Mouse (Mus musculus) lung, embryonic 16.5 days (tissue): ENCODE measurements around the gene Plxna4. TPM values are rescaled to one million over a fixed set of nuclear protein-coding genes. Genes with fewer than 3 reads are reported as not detected.
A peak's percentile ranks its signal among the peaks of the same experiment; 100 is the strongest.

Experiments
- ATAC-seq: fragments of 200-750 bp; cut with Nextera tagmentation; 2 replicates; pipeline ENCODE4 v1.8.0; 2017; ENCODE audit warnings: low read depth, mild to moderate bottlenecking, moderate library complexity
- H3K27ac ChIP-seq: fragments of 300-500 bp; sonication (generic); 2 replicates; pipeline ENCODE4 v1.5.1; 2014; ENCODE audit warnings: mild to moderate bottlenecking, control low read depth, low read length
- H3K27me3 ChIP-seq: fragments of 300-500 bp; sonication (generic); 2 replicates; pipeline ENCODE4 v1.6.1; 2014; ENCODE audit warnings: low read depth, low read length, mixed read lengths; ENCODE audit not compliant: control insufficient read depth, insufficient read depth
- H3K36me3 ChIP-seq: fragments of 300-500 bp; sonication (generic); 2 replicates; pipeline ENCODE4 v1.6.1; 2014; ENCODE audit warnings: low read length; ENCODE audit not compliant: control insufficient read depth, insufficient read depth
- H3K4me1 ChIP-seq: fragments of 300-500 bp; sonication (generic); replicated peaks from 2 replicates; pipeline ENCODE4 v1.6.1; 2014; ENCODE audit warnings: low read length, mixed read lengths; ENCODE audit not compliant: control insufficient read depth, insufficient read depth
- H3K4me2 ChIP-seq: fragments of 300-500 bp; sonication (generic); 2 replicates; pipeline ENCODE4 v1.6.1; 2014; ENCODE audit warnings: low read depth, low read length, control low read depth
- H3K4me3 ChIP-seq: fragments of 300-500 bp; sonication (generic); 2 replicates; pipeline ENCODE4 v1.5.1; 2014; ENCODE audit warnings: mild to moderate bottlenecking, low read length, control low read depth
- H3K9ac ChIP-seq: fragments of 300-500 bp; sonication (generic); 2 replicates; pipeline ENCODE4 v1.6.1; 2014; ENCODE audit warnings: low read length, control low read depth
- H3K9me3 ChIP-seq: fragments of 300-500 bp; sonication (generic); 2 replicates; pipeline ENCODE4 v1.6.1; 2016; ENCODE audit warnings: low read length; ENCODE audit not compliant: control insufficient read depth
- WGBS: fragments of 180-500 bp; shearing (Covaris S2); extraction: QIAGEN DNeasy Blood & Tissue Kit; methylation state at CpG from one replicate; pipeline ENCODE4 v1.1.7; 2014; 5-methylcytosine and 5-hydroxymethylcytosine counted together
- polyA plus RNA-seq: library from polyadenylated mRNA; unstranded; fragments of >200 nt; fragmentation: Nextera tagmentation; extraction: Ambion mirVana; gene quantifications from 2 replicates; pipeline ENCODE4 v1.2.1, GENCODE M21; 2015

Gene Plxna4
- polyA plus RNA-seq, 1 experiment from 2014 or later = 1.8 TPM

DNA sequence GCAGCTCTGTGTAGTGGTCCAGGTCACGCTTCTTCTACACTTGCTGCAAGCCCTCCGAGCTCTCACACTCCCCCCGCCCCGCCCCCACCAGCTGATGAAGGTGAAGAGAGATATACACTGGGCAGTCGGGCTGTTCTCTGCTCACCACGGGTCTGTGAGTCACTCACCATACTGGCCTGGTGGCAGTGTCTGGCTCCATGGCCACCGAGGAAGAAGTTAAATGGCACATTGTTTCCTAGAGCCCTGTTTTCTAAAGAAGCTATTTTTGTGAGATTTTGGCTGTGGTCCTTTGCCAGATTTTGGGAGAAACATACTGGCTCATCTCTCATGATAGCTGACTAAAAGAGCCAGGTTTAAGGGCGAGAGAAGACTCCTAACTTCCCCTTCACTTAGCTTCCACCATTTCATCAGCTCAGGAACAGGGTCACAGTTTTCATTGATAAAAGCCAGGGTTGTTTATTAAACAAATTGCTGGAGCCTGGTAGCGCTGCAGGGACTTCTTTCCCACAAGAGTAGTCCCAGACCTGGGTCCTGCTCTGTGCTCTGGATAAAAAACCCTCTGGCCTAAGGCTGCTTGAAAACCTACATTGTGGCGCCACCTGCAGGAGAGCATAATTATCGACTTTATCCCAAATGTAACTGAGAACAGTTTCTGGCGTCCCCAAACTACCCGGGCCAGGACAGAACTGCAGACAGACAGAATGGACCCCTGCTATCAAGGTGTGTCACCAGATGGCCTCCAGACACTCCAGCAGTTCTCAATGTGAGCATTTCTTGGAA lies 3.2 kb upstream of the Plxna4 start:
- ATAC-seq = no peak

DNA sequence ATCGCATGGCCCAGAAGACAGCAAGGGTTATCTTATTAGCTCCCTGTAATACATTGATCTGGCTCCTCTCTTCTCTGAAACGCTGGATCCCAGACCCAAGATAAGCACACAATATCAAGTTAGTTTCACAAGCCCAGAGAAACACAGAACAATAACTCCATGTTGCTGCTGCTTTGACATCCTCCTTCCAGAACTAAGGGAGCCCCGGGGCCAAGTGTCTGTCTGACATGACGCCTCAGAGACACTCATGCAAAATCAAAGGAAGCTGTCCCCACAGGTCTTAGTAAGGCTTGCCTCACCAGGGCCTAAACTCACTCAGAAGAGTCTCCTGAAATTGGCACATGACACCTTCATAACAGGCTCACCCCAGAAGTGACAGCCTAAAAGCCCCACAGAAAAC lies 1.6 kb upstream of the Plxna4 start:
- Histone ChIP-seq H3K4me1 (peaks cover 4% of the 10 kb centered on the region), H3K4me3 (no peak overlapping the region), H3K36me3 (no peaks in the 10 kb centered on the region), H3K27me3 (peaks cover 52% of the 10 kb centered on the region), H3K27ac (no peak overlapping the region), H3K4me2 (no peak overlapping the region), H3K9me3 (0 out of 2 replicates have a peak, but pooled peaks cover 2% of the 10 kb centered on the region), H3K9ac (no peak overlapping the region)
- ATAC-seq = no peak
- WGBS = 57% methylated on average over 4 of the region's 4 CpGs

More for the DNA sequence above, 3.2 kb upstream of the Plxna4 start:
- Histone ChIP-seq H3K27ac (no peak overlapping the region), H3K27me3 (peaks cover 42% of the 10 kb centered on the region), H3K4me1 (peaks cover 4% of the 10 kb centered on the region), H3K9me3 (0 out of 2 replicates have a peak, but pooled peaks cover 3% of the 10 kb centered on the region), H3K4me3 (no peak overlapping the region), H3K36me3 (no peaks in the 10 kb centered on the region), H3K9ac (no peak overlapping the region), H3K4me2 (no peak overlapping the region)
- WGBS = 26% methylated on average over 13 of the region's 13 CpGs

DNA sequence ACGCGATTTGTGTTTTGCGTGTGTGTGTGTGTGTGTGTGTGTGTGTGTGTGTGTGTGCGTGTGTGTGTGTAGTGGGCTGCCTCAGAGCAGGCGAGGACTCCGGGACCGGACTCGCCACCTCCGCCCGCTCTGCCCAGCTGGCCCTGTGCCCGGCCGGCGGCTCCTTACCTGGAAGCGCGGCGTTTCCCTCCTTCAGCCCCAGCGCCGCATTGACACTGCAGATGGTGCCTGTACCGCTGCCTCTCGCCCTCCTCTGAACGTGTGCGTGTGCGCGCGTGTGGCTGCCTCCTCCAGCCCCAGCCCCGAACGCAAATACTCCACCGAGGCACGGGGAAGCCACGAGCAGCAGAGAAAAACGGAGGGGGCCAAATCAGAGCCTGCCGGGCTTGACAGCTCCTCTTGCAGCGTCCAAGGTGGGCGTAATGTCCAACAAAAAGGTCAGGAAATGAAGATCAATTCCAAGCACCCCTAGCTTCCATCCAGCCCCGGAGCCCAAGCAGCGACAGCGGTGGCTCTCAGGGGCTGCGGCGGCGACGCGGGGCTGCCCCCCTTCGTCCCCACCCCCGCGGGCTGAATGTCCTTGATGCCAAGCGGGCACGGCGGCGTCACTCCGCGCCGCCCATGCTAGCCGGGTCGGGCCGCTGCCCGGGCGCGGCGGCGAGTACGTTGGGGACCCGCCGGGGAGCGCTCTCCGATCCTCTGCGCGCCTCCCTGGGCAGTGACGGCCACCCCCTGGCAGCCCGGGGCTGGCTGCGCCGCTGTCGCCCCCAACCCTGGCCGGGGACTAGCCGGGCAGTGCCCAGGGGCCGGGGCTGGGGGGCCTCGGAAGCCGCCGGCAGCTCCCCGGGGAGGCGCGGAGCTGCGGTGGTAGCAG lies 619 bp downstream of the Plxna4 start:
- Histone ChIP-seq H3K4me3 (peak overlapping the region; percentile 72), H3K27ac (peak overlapping the region; percentile 63), H3K4me2 (peak overlapping the region; percentile 100), H3K27me3 (peaks cover 61% of the 10 kb centered on the region), H3K4me1 (peaks cover 4% of the 10 kb centered on the region), H3K36me3 (no peaks in the 10 kb centered on the region), H3K9me3 (no peaks in the 10 kb centered on the region), H3K9ac (peak overlapping the region; percentile 76)
- peak; percentile 63 for ATAC-seq
- WGBS = 1% methylated on average over 68 of the region's 82 CpGs

DNA sequence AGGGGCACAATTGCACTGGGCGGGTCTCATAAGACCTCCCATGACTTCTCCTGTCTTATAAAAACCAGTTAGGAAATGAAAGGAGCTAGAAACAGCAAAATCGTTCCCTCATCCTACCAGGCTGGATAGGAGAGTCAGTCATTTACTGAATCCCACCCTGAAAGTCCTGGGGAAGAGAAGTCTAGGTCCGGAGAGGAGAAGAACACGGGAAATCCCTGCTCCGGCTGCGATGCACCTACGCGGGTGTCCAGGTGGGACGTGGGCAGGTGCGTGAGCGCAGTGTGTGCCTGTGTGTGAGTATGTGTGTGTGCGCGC lies 1.2 kb downstream of the Plxna4 start:
- ATAC-seq = no peak
- H3K4me2 ChIP-seq = peak overlapping the region; percentile 100
- 7% methylated on average over 13 of the region's 13 CpGs for WGBS
- H3K4me1 ChIP-seq = peaks cover 4% of the 10 kb centered on the region
- H3K27me3 ChIP-seq = peaks cover 59% of the 10 kb centered on the region
- H3K27ac ChIP-seq = no peak overlapping the region
- H3K4me3 ChIP-seq = peak overlapping the region; percentile 72
- H3K9me3 ChIP-seq = no peaks in the 10 kb centered on the region
- H3K36me3 ChIP-seq = no peaks in the 10 kb centered on the region
- H3K9ac ChIP-seq = peak overlapping the region; percentile 76

DNA sequence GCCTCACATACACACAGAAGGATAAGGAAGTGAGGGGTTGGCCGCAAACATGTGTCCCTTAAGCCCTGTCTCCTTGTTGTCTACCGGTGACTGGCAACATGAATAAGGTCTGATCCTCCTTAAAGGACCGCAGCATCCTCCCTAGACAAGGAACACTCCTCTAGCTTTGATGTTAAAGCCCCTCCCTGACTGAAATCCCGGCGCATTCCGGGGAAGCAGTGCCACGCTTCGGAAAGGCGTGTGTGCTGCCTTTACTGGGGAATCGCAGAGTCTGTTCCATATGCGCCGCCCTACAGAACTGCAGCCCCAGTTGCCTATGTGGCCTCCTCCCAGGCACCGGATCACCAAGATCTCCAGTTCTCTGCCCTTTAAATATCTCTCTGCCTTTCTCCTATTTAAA lies 1.6 kb downstream of the Plxna4 start:
- under 1% methylated on average over 13 of the region's 13 CpGs for WGBS
- no peaks in the 10 kb centered on the region for H3K36me3 ChIP-seq
- peaks cover 4% of the 10 kb centered on the region for H3K4me1 ChIP-seq
- H3K9me3 ChIP-seq = no peaks in the 10 kb centered on the region
- H3K27me3 ChIP-seq = peaks cover 56% of the 10 kb centered on the region
- peak overlapping the region; percentile 72 for H3K4me3 ChIP-seq
- no peak overlapping the region for H3K27ac ChIP-seq
- ATAC-seq = no peak
- H3K9ac ChIP-seq = peak overlapping the region; percentile 76
- H3K4me2 ChIP-seq = peak overlapping the region; percentile 100

DNA sequence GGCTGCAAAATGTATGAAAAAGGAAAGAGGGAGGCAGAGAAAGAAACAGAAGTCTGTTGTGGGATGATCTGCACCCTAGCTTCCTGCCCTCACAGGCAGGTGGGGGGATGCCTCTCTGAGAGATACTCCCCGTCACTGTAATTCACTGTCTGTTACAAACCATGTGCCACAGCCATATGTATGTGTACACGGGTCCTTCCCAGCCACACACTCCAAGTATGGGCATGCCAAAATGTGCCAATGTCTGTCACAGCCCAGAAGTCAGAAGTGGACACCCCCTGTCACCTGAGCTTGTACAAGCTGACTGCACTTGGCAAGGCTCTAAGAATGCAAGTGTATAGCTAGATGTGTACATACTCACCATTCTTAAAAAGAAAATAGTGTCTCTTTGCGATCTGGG lies 2.8 kb downstream of the Plxna4 start:
- H3K36me3 ChIP-seq = no peaks in the 10 kb centered on the region
- WGBS = 48% methylated on average over 3 of the region's 3 CpGs
- peaks cover 4% of the 10 kb centered on the region for H3K4me1 ChIP-seq
- H3K9me3 ChIP-seq = no peaks in the 10 kb centered on the region
- H3K4me2 ChIP-seq = no peak overlapping the region
- H3K4me3 ChIP-seq = no peak overlapping the region
- no peak overlapping the region for H3K27ac ChIP-seq
- H3K27me3 ChIP-seq = peaks cover 46% of the 10 kb centered on the region
- no peak overlapping the region for H3K9ac ChIP-seq
- ATAC-seq = no peak

GRCm38 (mm10) chr6:32584243-32584880 lies 3.6 kb downstream of the Plxna4 start:
- WGBS = 40% methylated on average over 5 of the region's 5 CpGs
- Histone ChIP-seq H3K4me3 (no peak overlapping the region), H3K27ac (no peak overlapping the region), H3K9me3 (no peaks in the 10 kb centered on the region), H3K36me3 (no peaks in the 10 kb centered on the region), H3K9ac (no peak overlapping the region), H3K4me1 (peaks cover 4% of the 10 kb centered on the region), H3K4me2 (no peak overlapping the region), H3K27me3 (peaks cover 37% of the 10 kb centered on the region)
- no peak for ATAC-seq

GRCm38 (mm10) chr6:32583582-32583981 lies 4.4 kb downstream of the Plxna4 start:
- no peak overlapping the region for H3K27ac ChIP-seq
- H3K9me3 ChIP-seq = no peaks in the 10 kb centered on the region
- no peak for ATAC-seq
- peaks cover 4% of the 10 kb centered on the region for H3K4me1 ChIP-seq
- H3K27me3 ChIP-seq = peaks cover 29% of the 10 kb centered on the region
- no peak overlapping the region for H3K4me3 ChIP-seq
- no peak overlapping the region for H3K4me2 ChIP-seq
- H3K36me3 ChIP-seq = no peaks in the 10 kb centered on the region
- 16% methylated on average over 3 of the region's 3 CpGs for WGBS
- H3K9ac ChIP-seq = no peak overlapping the region

- Histone ChIP-seq H3K9me3 (no peaks in the 10 kb centered on the region), H3K4me3 (no peak overlapping the region), H3K36me3 (no peaks in the 10 kb centered on the region), H3K9ac (no peak overlapping the region), H3K4me2 (no peak overlapping the region), H3K27me3 (no peaks in the 10 kb centered on the region), H3K27ac (peak overlapping the region; percentile 52), H3K4me1 (peaks cover 15% of the 10 kb centered on the region; the same call in 1 of the 2 replicates)
- WGBS = 52% methylated on average over 5 of the region's 5 CpGs
- peak; percentile 74 for ATAC-seq
These were observed 16.5 kb downstream of the Plxna4 start for GRCm38 (mm10) chr6:32571485-32571884.
